Mouse (Mus musculus) embryonic facial prominence, embryonic 13.5 days (tissue): ENCODE data around the gene Pidd1. TPM values are rescaled to one million over a fixed set of nuclear protein-coding genes. Genes with fewer than 3 reads are reported as not detected.

Source experiments
- ATAC-seq: fragments of 200-750 bp; cut with Nextera tagmentation; 2 replicates; pipeline ENCODE4 v1.8.0; 2017; ENCODE audit warnings: low read depth; ENCODE audit not compliant: insufficient number of reproducible peaks, insufficient read depth, low FRiP score, low TSS enrichment
- H3K27ac ChIP-seq: fragments of 300-500 bp; sonication (generic); 2 replicates; pipeline ENCODE4 v1.5.1; 2015; ENCODE audit warnings: moderate library complexity, mild to moderate bottlenecking, inconsistent platforms
- H3K27me3 ChIP-seq: fragments of 300-500 bp; sonication (generic); 2 replicates; pipeline ENCODE4 v1.6.1; 2015; ENCODE audit warnings: mild to moderate bottlenecking, inconsistent platforms
- H3K36me3 ChIP-seq: fragments of 300-500 bp; sonication (generic); 2 replicates; pipeline ENCODE4 v1.6.1; 2015; ENCODE audit warnings: mild to moderate bottlenecking, inconsistent platforms
- H3K4me1 ChIP-seq: fragments of 300-500 bp; sonication (generic); 2 replicates; pipeline ENCODE4 v1.6.1; 2015; ENCODE audit warnings: inconsistent platforms
- H3K4me2 ChIP-seq: fragments of 300-500 bp; sonication (generic); 2 replicates; pipeline ENCODE4 v1.6.1; 2015; ENCODE audit warnings: moderate library complexity, mild to moderate bottlenecking, inconsistent platforms
- H3K4me3 ChIP-seq: fragments of 300-500 bp; sonication (generic); 2 replicates; pipeline ENCODE4 v1.5.1; 2015; ENCODE audit warnings: mild to moderate bottlenecking, inconsistent platforms
- H3K9ac ChIP-seq: fragments of 300-500 bp; sonication (generic); 2 replicates; pipeline ENCODE4 v1.6.1; 2015; ENCODE audit warnings: mild to moderate bottlenecking, inconsistent platforms
- H3K9me3 ChIP-seq: fragments of 300-500 bp; sonication (generic); 2 replicates; pipeline ENCODE4 v1.6.1; 2016; ENCODE audit warnings: inconsistent platforms
- WGBS: fragments of 180-500 bp; shearing (Covaris S2); methylation state at CpG from one replicate; pipeline ENCODE4 v1.1.7; 2015; ENCODE audit warnings: mixed read lengths; 5-methylcytosine and 5-hydroxymethylcytosine counted together
- polyA plus RNA-seq: library from polyadenylated mRNA; unstranded; fragments of >200 nt; fragmentation: Nextera tagmentation; extraction: Ambion mirVana; gene quantifications from 2 replicates; pipeline ENCODE4 v1.2.1, GENCODE M21; 2015

Gene Pidd1
- polyA plus RNA-seq, 1 experiment from 2014 or later, result 11.4 TPM

GRCm38 (mm10) chr7:141480842-141481497 lies 37.1 kb upstream of the Pidd1 start:
- Histone ChIP-seq H3K36me3 (no peaks in the 10 kb centered on the region), H3K4me3 (peak overlapping the region; percentile 59), H3K9ac (0 out of 2 replicates have a peak overlapping the region, but pooled peaks have one; percentile 70), H3K9me3 (no peaks in the 10 kb centered on the region), H3K27ac (no peak overlapping the region), H3K27me3 (peaks cover 40% of the 10 kb centered on the region), H3K4me2 (peak overlapping the region; percentile 99), H3K4me1 (peaks cover 47% of the 10 kb centered on the region)
- WGBS, result 9% methylated on average over 10 of the region's 10 CpGs
- ATAC-seq, result 0 out of 2 replicates have a peak, but pooled peaks have one; percentile 21

- Histone ChIP-seq H3K4me2 (peak overlapping the region; percentile 86), H3K9me3 (no peaks in the 10 kb centered on the region), H3K36me3 (no peaks in the 10 kb centered on the region), H3K27me3 (peaks cover 25% of the 10 kb centered on the region), H3K4me1 (peaks cover 64% of the 10 kb centered on the region), H3K4me3 (no peak overlapping the region), H3K9ac (peak overlapping the region; percentile 27; the same call in 1 of the 2 replicates), H3K27ac (peak overlapping the region; percentile 90)
- WGBS, result 61% methylated on average over 5 of the region's 5 CpGs
- ATAC-seq, result no peak
Measured at GRCm38 (mm10) chr7:141478270-141478748, 34.5 kb upstream of the Pidd1 start.

GRCm38 (mm10) chr7:141477578-141478269 lies 33.9 kb upstream of the Pidd1 start:
- Histone ChIP-seq H3K4me1 (peaks cover 64% of the 10 kb centered on the region), H3K27ac (peak overlapping the region; percentile 90), H3K4me3 (peak overlapping the region; percentile 78), H3K9me3 (no peaks in the 10 kb centered on the region), H3K9ac (peak overlapping the region; percentile 27; the same call in 1 of the 2 replicates), H3K27me3 (peaks cover 19% of the 10 kb centered on the region), H3K36me3 (peaks cover 2% of the 10 kb centered on the region), H3K4me2 (peak overlapping the region; percentile 86)
- 41% methylated on average over 4 of the region's 4 CpGs for WGBS
- no peak for ATAC-seq

- H3K27ac ChIP-seq, result peak overlapping the region; percentile 90
- H3K4me3 ChIP-seq, result peak overlapping the region; percentile 78
- H3K4me1 ChIP-seq, result peaks cover 57% of the 10 kb centered on the region
- H3K4me2 ChIP-seq, result peak overlapping the region; percentile 86
- H3K27me3 ChIP-seq, result peaks cover 12% of the 10 kb centered on the region
- 14% methylated on average over 7 of the region's 7 CpGs for WGBS
- H3K9ac ChIP-seq, result peak overlapping the region; percentile 82; the same call in 1 of the 2 replicates
- peaks cover 10% of the 10 kb centered on the region for H3K36me3 ChIP-seq
- no peak for ATAC-seq
- no peaks in the 10 kb centered on the region for H3K9me3 ChIP-seq
Measured at GRCm38 (mm10) chr7:141476981-141477370, 33.2 kb upstream of the Pidd1 start.

- Histone ChIP-seq H3K4me2 (peak overlapping the region; percentile 86), H3K27ac (peak overlapping the region; percentile 90)
- WGBS, result 0% methylated on average over 10 of the region's 17 CpGs
Measured at GRCm38 (mm10) chr7:141476226-141476980, 32.6 kb upstream of the Pidd1 start.

GRCm38 (mm10) chr7:141475805-141476158 lies 32.0 kb upstream of the Pidd1 start:
- Histone ChIP-seq H3K36me3 (peaks cover 18% of the 10 kb centered on the region), H3K4me3 (peak overlapping the region; percentile 78), H3K27ac (peak overlapping the region; percentile 90), H3K27me3 (no peaks in the 10 kb centered on the region; the same call in 1 of the 2 replicates), H3K9me3 (no peaks in the 10 kb centered on the region), H3K4me1 (peaks cover 46% of the 10 kb centered on the region), H3K4me2 (peak overlapping the region; percentile 86), H3K9ac (peak overlapping the region; percentile 82)
- WGBS, result 1% methylated on average over 12 of the region's 12 CpGs
- no peak for ATAC-seq

More at GRCm38 (mm10) chr7:141476226-141476980, 32.6 kb upstream of the Pidd1 start:
- Histone ChIP-seq H3K9me3 (no peaks in the 10 kb centered on the region), H3K4me3 (peak overlapping the region; percentile 78), H3K27me3 (peaks cover 6% of the 10 kb centered on the region), H3K9ac (peak overlapping the region; percentile 82), H3K36me3 (peaks cover 12% of the 10 kb centered on the region), H3K4me1 (peaks cover 52% of the 10 kb centered on the region)
- peak; percentile 38; the same call in 1 of the 2 replicates for ATAC-seq

- peak within 1 kb of the TSS; percentile 82 for H3K9ac ChIP-seq
- ATAC-seq, result peak; percentile 74
- peak within 1 kb of the TSS; percentile 90 for H3K27ac ChIP-seq
- no peaks in the 10 kb centered on the region for H3K9me3 ChIP-seq
- H3K4me3 ChIP-seq, result peak within 1 kb of the TSS; percentile 78
- H3K4me1 ChIP-seq, result peaks cover 46% of the 10 kb centered on the region
- WGBS, result under 1% methylated on average over 87 of the region's 87 CpGs
- peak within 1 kb of the TSS; percentile 86 for H3K4me2 ChIP-seq
- no peaks in the 10 kb centered on the region; the same call in 1 of the 2 replicates for H3K27me3 ChIP-seq
- peaks cover 24% of the 10 kb centered on the region for H3K36me3 ChIP-seq
Measured at GRCm38 (mm10) chr7:141475011-141475804, 31.4 kb upstream of the Pidd1 start, which contains the start of the genes Polr2l and Tspan4. Gene Polr2l, minus strand, starts transcription at chr7:141475132. Gene Tspan4, plus strand, starts transcription at chr7:141475240.

- ATAC-seq, result no peak
- H3K4me1 ChIP-seq, result peaks cover 57% of the 10 kb centered on the region
- H3K4me3 ChIP-seq, result peak overlapping the region; percentile 78
- 10% methylated on average over 5 of the region's 5 CpGs for WGBS
- peak overlapping the region; percentile 86 for H3K4me2 ChIP-seq
- H3K27ac ChIP-seq, result no peak overlapping the region
- no peaks in the 10 kb centered on the region for H3K9me3 ChIP-seq
- H3K27me3 ChIP-seq, result no peaks in the 10 kb centered on the region
- peaks cover 34% of the 10 kb centered on the region for H3K36me3 ChIP-seq
- H3K9ac ChIP-seq, result peak overlapping the region; percentile 82
Measured at GRCm38 (mm10) chr7:141474160-141474559, 30.3 kb upstream of the Pidd1 start.

- Histone ChIP-seq H3K4me2 (no peak overlapping the region), H3K9me3 (no peaks in the 10 kb centered on the region), H3K36me3 (peaks cover 36% of the 10 kb centered on the region), H3K4me3 (no peak overlapping the region), H3K27me3 (no peaks in the 10 kb centered on the region), H3K9ac (peak overlapping the region; percentile 32; the same call in 1 of the 2 replicates), H3K27ac (no peak overlapping the region), H3K4me1 (peaks cover 63% of the 10 kb centered on the region)
- ATAC-seq, result no peak
- 86% methylated on average over 6 of the region's 6 CpGs for WGBS
Measured at GRCm38 (mm10) chr7:141472763-141473162, 28.9 kb upstream of the Pidd1 start.

- 77% methylated on average over 6 of the region's 6 CpGs for WGBS
- no peak overlapping the region for H3K4me2 ChIP-seq
- H3K4me1 ChIP-seq, result peaks cover 57% of the 10 kb centered on the region
- H3K9ac ChIP-seq, result no peak overlapping the region
- H3K36me3 ChIP-seq, result peaks cover 36% of the 10 kb centered on the region
- no peak overlapping the region for H3K4me3 ChIP-seq
- H3K27me3 ChIP-seq, result no peaks in the 10 kb centered on the region
- H3K27ac ChIP-seq, result no peak overlapping the region
- H3K9me3 ChIP-seq, result no peaks in the 10 kb centered on the region
- ATAC-seq, result no peak
Measured at GRCm38 (mm10) chr7:141472226-141472625, 28.4 kb upstream of the Pidd1 start.
